Mouse (Mus musculus) megakaryocyte, embryonic 14.5 days (primary cell): ENCODE data around the gene Acd.

Experiments used
- FLI1 ChIP-seq: IDR thresholded peaks from 2 replicates; pipeline ENCODE4 v1.6.1; 2012; ENCODE audit warnings: low read length, inconsistent platforms, mixed read lengths
- GATA1 ChIP-seq: IDR thresholded peaks from 3 replicates; pipeline ENCODE4 v1.6.1; 2012; ENCODE audit warnings: mixed read lengths, low read length, inconsistent platforms, borderline replicate concordance

GRCm38 (mm10) chr8:105685325-105685724 is 15.6 kb downstream of the Acd start:
- TF ChIP-seq GATA1 (no peak), FLI1 (no peak)
